Mouse (Mus musculus) hindbrain, embryonic 14.5 days (tissue): ENCODE measurements around the gene Mefv. TPM values are rescaled to one million over a fixed set of nuclear protein-coding genes. Genes with fewer than 3 reads are reported as not detected.

Experiments used
- ATAC-seq: fragments of 200-750 bp; cut with Nextera tagmentation; 2 replicates; pipeline ENCODE4 v1.8.0; 2017; ENCODE audit warnings: moderate number of reproducible peaks, mild to moderate bottlenecking, moderate TSS enrichment, moderate library complexity; ENCODE audit not compliant: low FRiP score
- DNase-seq: peaks from one replicate; pipeline ENCODE4 v3.0.0-alpha.2; 2015; ENCODE audit warnings: low spot score
- H3K27ac ChIP-seq: fragments of 300-500 bp; sonication (generic); 2 replicates; pipeline ENCODE4 v1.5.1; 2014; ENCODE audit warnings: mild to moderate bottlenecking, moderate library complexity
- H3K27me3 ChIP-seq: fragments of 300-500 bp; sonication (generic); 2 replicates; pipeline ENCODE4 v1.6.1; 2014; ENCODE audit warnings: mild to moderate bottlenecking, low read length, mixed read lengths; ENCODE audit not compliant: control insufficient read depth, insufficient read depth
- H3K36me3 ChIP-seq: fragments of 300-500 bp; sonication (generic); replicated peaks from 2 replicates; pipeline ENCODE4 v1.6.1; 2014; ENCODE audit not compliant: control insufficient read depth, insufficient read depth
- H3K4me1 ChIP-seq: fragments of 300-500 bp; sonication (generic); replicated peaks from 2 replicates; pipeline ENCODE4 v1.6.1; 2014; ENCODE audit warnings: antibody characterized with exemption, low read length, mixed read lengths; ENCODE audit not compliant: control insufficient read depth, insufficient read depth
- H3K4me2 ChIP-seq: fragments of 300-500 bp; sonication (generic); replicated peaks from 2 replicates; pipeline ENCODE4 v1.6.1; 2014; ENCODE audit warnings: mild to moderate bottlenecking, moderate library complexity
- H3K4me3 ChIP-seq: fragments of 300-500 bp; sonication (generic); replicated peaks from 2 replicates; pipeline ENCODE4 v1.5.1; 2014; ENCODE audit warnings: mild to moderate bottlenecking, low read length
- H3K9ac ChIP-seq: fragments of 300-500 bp; sonication (generic); 2 replicates; pipeline ENCODE4 v1.6.1; 2014
- H3K9me3 ChIP-seq: fragments of 300-500 bp; sonication (generic); 2 replicates; pipeline ENCODE4 v1.6.1; 2016; ENCODE audit warnings: low read length; ENCODE audit not compliant: control insufficient read depth
- WGBS: fragments of 180-500 bp; shearing (Covaris S2); extraction: QIAGEN DNeasy Blood & Tissue Kit; methylation state at CpG from one replicate; pipeline ENCODE4 v1.1.7; 2014; 5-methylcytosine and 5-hydroxymethylcytosine counted together
- polyA plus RNA-seq: library from polyadenylated mRNA; unstranded; fragments of >200 nt; fragmentation: Nextera tagmentation; extraction: Ambion mirVana; gene quantifications from 2 replicates; pipeline ENCODE4 v1.2.1, GENCODE M21; 2014

Gene Mefv
- not detected in 2 replicates for polyA plus RNA-seq

DNA sequence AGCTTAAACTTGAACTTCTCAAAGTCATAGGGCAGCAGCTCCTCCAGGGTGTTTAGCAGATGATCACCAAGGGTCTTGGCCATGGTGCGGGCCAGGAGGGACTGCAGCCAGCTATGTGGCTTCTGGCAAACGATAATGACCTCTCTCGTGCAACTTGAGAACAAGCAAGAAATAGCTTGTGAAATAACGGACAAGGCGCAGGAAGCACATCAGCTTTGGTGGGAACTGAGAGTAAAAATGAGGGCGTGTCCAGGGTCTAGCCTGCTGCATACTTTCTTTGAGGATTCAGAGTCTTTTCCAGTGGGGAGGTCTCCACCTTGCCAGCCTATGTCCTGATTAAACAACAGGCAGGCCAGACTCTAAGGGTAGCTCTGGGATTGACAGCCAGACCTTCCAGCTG lies at the start of gene Mefv:
Gene Mefv, minus strand, starts transcription at position 118 of the 400 bp plus-strand sequence.
- Histone ChIP-seq H3K4me2 (no peak within 1 kb of the TSS), H3K36me3 (no peaks in the 10 kb centered on the region), H3K27ac (no peak within 1 kb of the TSS), H3K9ac (no peak within 1 kb of the TSS), H3K9me3 (no peaks in the 10 kb centered on the region), H3K4me3 (no peak within 1 kb of the TSS), H3K27me3 (no peaks in the 10 kb centered on the region), H3K4me1 (no peaks in the 10 kb centered on the region)
- DNase-seq (no peak), ATAC-seq (no peak)
- 89% methylated on average over 6 of the region's 6 CpGs for WGBS

DNA sequence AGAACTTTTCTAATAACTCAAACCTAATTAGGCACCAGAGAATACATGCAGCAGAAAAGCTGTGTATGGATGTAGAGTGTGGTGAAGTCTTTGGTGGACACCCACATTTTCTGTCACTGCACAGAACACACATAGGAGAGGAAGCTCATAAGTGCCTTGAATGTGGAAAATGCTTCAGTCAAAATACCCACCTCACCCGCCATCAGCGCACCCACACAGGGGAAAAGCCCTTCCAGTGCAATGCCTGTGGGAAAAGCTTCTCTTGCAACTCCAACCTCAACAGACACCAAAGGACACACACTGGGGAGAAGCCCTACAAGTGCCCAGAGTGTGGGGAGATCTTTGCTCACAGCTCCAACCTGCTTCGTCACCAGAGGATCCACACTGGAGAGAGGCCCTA lies 31.1 kb upstream of the Mefv start:
- no peak for DNase-seq
- no peak overlapping the region for H3K9ac ChIP-seq
- H3K4me2 ChIP-seq, result no peak overlapping the region
- 97% methylated on average over 3 of the region's 3 CpGs for WGBS
- H3K27ac ChIP-seq, result no peak overlapping the region
- H3K9me3 ChIP-seq, result peaks cover 38% of the 10 kb centered on the region
- H3K4me3 ChIP-seq, result no peak overlapping the region
- peaks cover 20% of the 10 kb centered on the region for H3K4me1 ChIP-seq
- H3K36me3 ChIP-seq, result peaks cover 64% of the 10 kb centered on the region
- no peaks in the 10 kb centered on the region for H3K27me3 ChIP-seq
- no peak for ATAC-seq

DNA sequence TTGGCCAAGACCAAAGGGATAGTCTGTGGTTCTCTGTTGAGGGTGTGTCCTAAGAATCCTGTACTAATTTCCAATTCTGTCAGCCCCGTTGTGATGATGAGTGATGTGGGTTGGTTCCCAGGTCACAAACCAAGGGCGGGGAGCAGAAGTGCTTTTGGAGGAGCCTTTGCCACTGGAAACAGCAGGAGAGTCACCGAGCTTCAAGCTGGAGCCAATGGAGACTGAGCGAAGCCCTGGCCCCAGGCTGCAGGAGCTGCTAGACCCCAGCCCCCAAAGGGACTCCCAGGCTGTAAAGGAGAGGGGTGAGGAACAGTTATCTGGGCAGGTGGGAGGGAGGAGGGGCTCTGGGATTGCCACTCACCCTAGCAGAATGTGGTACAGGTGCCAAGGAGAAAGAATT lies 27.8 kb upstream of the Mefv start:
- Histone ChIP-seq H3K9ac (no peak overlapping the region), H3K27me3 (no peaks in the 10 kb centered on the region), H3K27ac (no peak overlapping the region), H3K36me3 (peaks cover 43% of the 10 kb centered on the region), H3K4me3 (0 out of 2 replicates have a peak overlapping the region, but pooled peaks have one; percentile 4), H3K9me3 (peaks cover 28% of the 10 kb centered on the region), H3K4me2 (peak overlapping the region; percentile 73), H3K4me1 (peaks cover 26% of the 10 kb centered on the region)
- no peak for ATAC-seq
- DNase-seq, result no peak
- WGBS, result 85% methylated on average over 4 of the region's 4 CpGs

- under 1% methylated on average over 32 of the region's 32 CpGs for WGBS
- Histone ChIP-seq H3K36me3 (peaks cover 29% of the 10 kb centered on the region), H3K27me3 (no peaks in the 10 kb centered on the region), H3K27ac (peak overlapping the region; percentile 90), H3K9me3 (peaks cover 14% of the 10 kb centered on the region), H3K4me2 (peak overlapping the region; percentile 73), H3K9ac (peak overlapping the region; percentile 80), H3K4me3 (peak overlapping the region; percentile 82), H3K4me1 (peaks cover 26% of the 10 kb centered on the region)
- DNase-seq, result no peak
- peak; percentile 61; the same call in 1 of the 2 replicates for ATAC-seq
Measured at GRCm38 (mm10) chr16:3744186-3744700, 26.3 kb upstream of the Mefv start.

- peak within 1 kb of the TSS; percentile 80 for H3K9ac ChIP-seq
- no peaks in the 10 kb centered on the region for H3K27me3 ChIP-seq
- peaks cover 23% of the 10 kb centered on the region for H3K36me3 ChIP-seq
- peak within 1 kb of the TSS; percentile 90 for H3K27ac ChIP-seq
- H3K4me1 ChIP-seq, result peaks cover 26% of the 10 kb centered on the region
- WGBS, result under 1% methylated on average over 42 of the region's 42 CpGs
- ATAC-seq (peak; percentile 98), DNase-seq (peak; percentile 96)
- peaks cover 8% of the 10 kb centered on the region for H3K9me3 ChIP-seq
- H3K4me3 ChIP-seq, result peak within 1 kb of the TSS; percentile 82
- peak within 1 kb of the TSS; percentile 73 for H3K4me2 ChIP-seq
Measured at GRCm38 (mm10) chr16:3743503-3744185, 25.7 kb upstream of the Mefv start, which contains the start of gene Zfp263. TSS of gene Zfp263 (plus strand) at chr16:3744093.

- H3K36me3 ChIP-seq, result peaks cover 13% of the 10 kb centered on the region
- no peaks in the 10 kb centered on the region for H3K27me3 ChIP-seq
- WGBS, result 97% methylated on average over 6 of the region's 6 CpGs
- no peak for DNase-seq
- ATAC-seq, result no peak
- H3K4me2 ChIP-seq, result no peak overlapping the region
- H3K4me3 ChIP-seq, result no peak overlapping the region
- peak overlapping the region; percentile 90; the same call in 1 of the 2 replicates for H3K27ac ChIP-seq
- no peaks in the 10 kb centered on the region; the same call in 1 of the 2 replicates for H3K9me3 ChIP-seq
- H3K9ac ChIP-seq, result no peak overlapping the region
- H3K4me1 ChIP-seq, result peaks cover 26% of the 10 kb centered on the region
Measured at GRCm38 (mm10) chr16:3742466-3742865, 24.6 kb upstream of the Mefv start.

GRCm38 (mm10) chr16:3733198-3733732 lies 15.4 kb upstream of the Mefv start:
- Histone ChIP-seq H3K4me2 (no peak overlapping the region), H3K36me3 (no peaks in the 10 kb centered on the region), H3K27me3 (no peaks in the 10 kb centered on the region), H3K27ac (no peak overlapping the region), H3K4me3 (no peak overlapping the region), H3K9me3 (no peaks in the 10 kb centered on the region), H3K9ac (no peak overlapping the region), H3K4me1 (no peaks in the 10 kb centered on the region)
- DNase-seq, result no peak
- WGBS, result 83% methylated on average over 1 of the region's 1 CpGs
- ATAC-seq, result no peak

- H3K9me3 ChIP-seq, result no peaks in the 10 kb centered on the region
- H3K4me1 ChIP-seq, result no peaks in the 10 kb centered on the region
- WGBS, result 92% methylated on average over 4 of the region's 4 CpGs
- ATAC-seq (no peak), DNase-seq (no peak)
- H3K27ac ChIP-seq, result no peak overlapping the region
- H3K4me2 ChIP-seq, result no peak overlapping the region
- H3K4me3 ChIP-seq, result no peak overlapping the region
- no peaks in the 10 kb centered on the region for H3K27me3 ChIP-seq
- H3K9ac ChIP-seq, result no peak overlapping the region
- no peaks in the 10 kb centered on the region for H3K36me3 ChIP-seq
Measured at GRCm38 (mm10) chr16:3732612-3733011, 14.7 kb upstream of the Mefv start.

- Histone ChIP-seq H3K27ac (no peak overlapping the region), H3K9ac (no peak overlapping the region), H3K9me3 (no peaks in the 10 kb centered on the region), H3K4me1 (no peaks in the 10 kb centered on the region), H3K4me3 (no peak overlapping the region), H3K36me3 (no peaks in the 10 kb centered on the region), H3K4me2 (no peak overlapping the region), H3K27me3 (no peaks in the 10 kb centered on the region)
- ATAC-seq (no peak), DNase-seq (no peak)
- WGBS, result 84% methylated on average over 6 of the region's 6 CpGs
Measured at GRCm38 (mm10) chr16:3727980-3728720, 10.3 kb upstream of the Mefv start.
